Mouse (Mus musculus) neural tube, embryonic 14.5 days (tissue): ENCODE data around the gene Ubqln4. TPM values are rescaled to one million over a fixed set of nuclear protein-coding genes. Genes with fewer than 3 reads are reported as not detected.

ENCODE experiments used
- microRNA counts: library from miRNA; unstranded; fragments of <30 nt; microRNA quantifications from one replicate; lab custom pipeline; 2016
- microRNA-seq: library from miRNA; unstranded; fragments of <30 nt; microRNA quantifications from one replicate; pipeline ENCODE4, GENCODE M21; 2016
- polyA plus RNA-seq: library from polyadenylated mRNA; unstranded; fragments of >200 nt; fragmentation: Nextera tagmentation; extraction: Ambion mirVana; gene quantifications from 2 replicates; pipeline ENCODE4 v1.2.1, GENCODE M21; 2014

The Ubqln4 gene
- polyA plus RNA-seq, 1 experiment from 2014 or later, result 44.1 TPM

MicroRNA genes within 50 kb of the gene (microRNA counts, 519-probe panel; counts per million panel counts)
- not detected for microRNA mmu-miR-1905 (lab: Ali Mortazavi, UCI)

Small RNAs within 50 kb of the gene (microRNA-seq; reads per million reads assigned to microRNA genes)
- gene Mir1905, result not detected

Other genes starting within 250 kb of the Ubqln4 start
- gene Glmp, start 228.7 kb upstream of the Ubqln4 start, polyA plus RNA-seq, result 65.0 and 76.4 TPM in 2 replicates
- gene Tmem79, start 217.6 kb upstream of the Ubqln4 start, polyA plus RNA-seq, result 0.90 and 0.99 TPM in 2 replicates
- gene Smg5, start 217.5 kb upstream of the Ubqln4 start, polyA plus RNA-seq, result 47.6 and 49.0 TPM in 2 replicates
- gene Paqr6, start 189.2 kb upstream of the Ubqln4 start, polyA plus RNA-seq, result 0.35 and 1.6 TPM in 2 replicates
- gene Bglap3, start 181.0 kb upstream of the Ubqln4 start, polyA plus RNA-seq, result 0.28 TPM in 1 of 2 replicates, not detected in the other
- gene Bglap2, start 175.1 kb upstream of the Ubqln4 start, polyA plus RNA-seq, result not detected in 2 replicates
- gene Bglap, start 169.3 kb upstream of the Ubqln4 start, polyA plus RNA-seq, result not detected in 2 replicates
- 19.3 and 22.2 TPM in 2 replicates for gene Pmf1, start 143.4 kb upstream of the Ubqln4 start, polyA plus RNA-seq
- gene Slc25a44, start 128.6 kb upstream of the Ubqln4 start, polyA plus RNA-seq, result 40.8 and 42.5 TPM in 2 replicates
- gene Sema4a, start 92.6 kb upstream of the Ubqln4 start, polyA plus RNA-seq, result 20.8 and 21.5 TPM in 2 replicates
- gene Lmna, start 43.8 kb upstream of the Ubqln4 start, polyA plus RNA-seq, result 41.0 and 41.4 TPM in 2 replicates
- gene Mex3a, start 21.4 kb upstream of the Ubqln4 start, polyA plus RNA-seq, result 34.0 and 35.3 TPM in 2 replicates
- not detected in 2 replicates for gene Rab25, start 5.5 kb upstream of the Ubqln4 start, polyA plus RNA-seq
- 97.0 and 106 TPM in 2 replicates for gene Lamtor2, start 684 bp upstream of the Ubqln4 start, polyA plus RNA-seq
- 127 and 143 TPM in 2 replicates for gene Ssr2, start 22.1 kb downstream of the Ubqln4 start, polyA plus RNA-seq
- gene Arhgef2, start 52.2 kb downstream of the Ubqln4 start, polyA plus RNA-seq, result 137 and 145 TPM in 2 replicates
- gene Rxfp4, start 99.4 kb downstream of the Ubqln4 start, polyA plus RNA-seq, result not detected in 2 replicates
- gene Khdc4, start 132.0 kb downstream of the Ubqln4 start, polyA plus RNA-seq, result 86.4 and 97.4 TPM in 2 replicates
- gene Rit1, start 163.1 kb downstream of the Ubqln4 start, polyA plus RNA-seq, result 60.1 and 62.1 TPM in 2 replicates
- gene Syt11, start 221.4 kb downstream of the Ubqln4 start, polyA plus RNA-seq, result 211 and 255 TPM in 2 replicates